Mouse (Mus musculus) adrenal gland, adult 18-20 months (tissue): ENCODE measurements around the gene Prss3. TPM values are rescaled to one million over a fixed set of nuclear protein-coding genes. Genes with fewer than 3 reads are reported as not detected.
"Not testable (repeated sequence)": the region's sequence is repeated elsewhere in the genome, so short reads cannot be mapped to it uniquely, and the experiment has no call there.

Experiments used
- DNase-seq, 2 experiments: peaks; one replicate each; pipeline ENCODE4 v3.0.0; 2021 to 2022; ENCODE audit warnings: low spot score in 2 of 2
- long read RNA-seq, 2 experiments: library from polyadenylated mRNA; stranded (forward); transcript quantifications; one replicate each; pipeline ENCODE4 v2.0.0; 2021
- total RNA-seq, 2 experiments: library from RNA; stranded (reverse); gene quantifications; 1 replicate in 1 of 2; 2 replicates in 1 of 2; pipeline ENCODE4 v1.2.3; 2021

Prss3 gene
- total RNA-seq: not detected
- long read RNA-seq, experiment 1: 0 reads
- long read RNA-seq, experiment 2: 0 reads

DNA sequence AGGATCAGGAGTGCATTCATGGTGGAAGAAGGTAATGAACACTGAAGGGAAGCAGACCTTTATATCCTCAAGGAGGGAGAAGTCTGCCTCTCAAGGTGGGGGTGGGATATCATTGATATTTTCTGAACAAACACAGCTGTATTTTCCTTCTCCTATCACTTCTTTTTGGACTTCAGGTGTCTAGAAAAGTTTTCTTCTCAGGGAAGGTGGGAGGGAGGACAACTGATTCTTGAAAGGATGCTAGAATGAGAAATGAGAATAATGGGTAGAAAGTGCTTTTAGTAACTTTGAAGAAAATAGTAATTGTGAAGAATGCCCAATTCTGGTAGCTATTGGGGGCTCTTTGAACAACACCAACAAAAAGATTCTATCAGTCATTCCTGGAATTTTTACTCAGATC, at the start of gene Prss3:
TSS of gene Prss3 (minus strand) at position 101 of the 400 bp plus-strand sequence.
- not testable (repeated sequence) for DNase-seq

DNA sequence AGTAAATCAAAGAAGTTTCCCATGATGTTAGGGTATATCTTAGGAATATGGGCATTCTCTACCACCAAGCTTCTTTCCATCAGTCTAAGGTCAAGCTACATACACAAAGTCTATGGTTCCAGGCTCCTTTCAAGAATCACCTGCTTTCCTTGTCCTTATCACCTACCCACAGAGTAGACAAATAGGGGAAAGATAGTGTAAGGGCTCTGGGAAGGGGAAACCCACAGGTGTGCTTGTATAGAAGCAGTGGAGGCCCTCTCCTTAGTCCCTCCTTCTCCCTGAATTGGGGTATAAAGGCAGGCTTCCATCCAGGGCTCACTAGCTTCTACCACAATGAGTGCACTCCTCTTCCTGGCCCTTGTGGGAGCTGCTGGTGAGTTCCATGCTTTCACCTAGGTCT, 14.6 kb upstream of the Prss3 start, which contains the start of gene Gm5771:
TSS of gene Gm5771 (plus strand) at position 301 of the 400 bp plus-strand sequence.
- DNase-seq: not testable (repeated sequence)

- DNase-seq: not testable (repeated sequence)
Observed at GRCm38 (mm10) chr6:41391640-41392039, 14.2 kb upstream of the Prss3 start.

DNA sequence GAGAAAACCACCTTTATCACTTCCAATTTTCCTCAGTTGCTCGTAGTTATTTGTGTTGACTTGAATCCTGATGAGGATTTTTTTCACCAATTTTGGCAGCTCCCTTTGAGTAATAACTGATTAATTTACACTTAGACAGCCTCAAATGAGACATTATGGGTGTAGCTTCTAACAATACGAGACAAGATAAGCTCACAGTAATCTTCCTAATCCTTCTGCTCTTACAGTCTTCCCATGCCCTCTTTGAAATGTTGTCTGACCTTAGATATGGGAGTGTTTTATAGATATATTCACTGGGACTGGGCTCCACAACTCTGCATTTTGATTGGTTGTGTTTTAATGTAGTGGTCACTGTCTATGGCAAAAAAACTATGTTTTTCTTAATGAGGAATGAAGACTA, 9.3 kb upstream of the Prss3 start:
- no peak for DNase-seq

DNA sequence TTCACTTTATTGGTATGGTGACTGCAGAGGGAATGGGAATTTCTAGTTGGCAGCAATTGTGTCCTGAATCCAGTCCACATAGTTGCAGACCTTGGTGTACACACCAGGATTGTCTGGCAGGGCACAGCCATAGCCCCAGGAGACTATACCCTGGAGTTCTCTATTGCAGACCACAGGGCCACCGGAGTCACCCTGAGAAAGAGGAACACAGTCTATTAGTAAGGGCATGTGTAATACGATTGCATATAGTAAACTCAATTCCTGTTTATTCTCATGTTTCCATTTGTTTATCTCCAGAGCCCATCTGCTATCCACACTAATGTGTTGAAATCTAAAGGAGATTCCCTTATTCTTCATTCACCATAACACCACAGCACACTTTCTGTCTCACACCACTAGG, 3.7 kb downstream of the Prss3 start:
- DNase-seq: not testable (repeated sequence)

DNA sequence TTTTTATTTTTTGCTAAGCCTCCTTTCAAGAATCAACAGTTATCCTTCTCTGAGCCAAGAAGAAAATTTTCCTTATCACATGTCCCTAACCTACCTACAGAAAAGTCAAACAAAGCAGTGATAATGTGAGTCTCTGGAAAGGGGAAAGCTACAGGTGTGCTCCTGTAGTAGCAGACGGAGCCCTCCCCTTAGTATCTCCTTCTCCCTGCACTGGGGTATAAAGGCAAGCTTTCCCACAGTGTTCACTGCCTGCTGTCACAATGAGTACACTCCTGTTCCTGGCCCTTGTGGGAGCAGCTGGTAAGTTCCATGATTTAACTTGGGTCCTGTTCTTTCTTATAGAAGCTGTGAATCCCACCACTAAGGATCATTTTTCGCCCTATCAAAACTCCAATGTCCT, 23.5 kb downstream of the Prss3 start, which contains the start of gene Try10:
TSS of gene Try10 (plus strand) at position 174 of the 400 bp plus-strand sequence.
- no peak for DNase-seq

Other genes with a start within 250 kb of the Prss3 start
- not detected for gene Try4, start 75.4 kb downstream of the Prss3 start, total RNA-seq
- not detected for gene Try5, start 60.8 kb downstream of the Prss3 start, total RNA-seq
- not detected for gene Try10, start 23.6 kb downstream of the Prss3 start, total RNA-seq
- not detected for gene Gm5771, start 14.7 kb upstream of the Prss3 start, total RNA-seq
- gene Gm10334, start 68.5 kb upstream of the Prss3 start, total RNA-seq: not detected
- not detected for gene Prss1, start 81.3 kb upstream of the Prss3 start, total RNA-seq
- not detected for gene Prss2, start 144.1 kb upstream of the Prss3 start, total RNA-seq
- 1 to 10 TPM; 4.7 to 9.1 TPM for gene Ephb6, start 227.8 kb upstream of the Prss3 start, total RNA-seq